Mouse (Mus musculus) monocyte, adult 5-6 weeks (primary cell): ENCODE measurements around the gene Ndufaf3. TPM values are rescaled to one million over a fixed set of nuclear protein-coding genes. Genes with fewer than 3 reads are reported as not detected.
"Not testable (repeated sequence)": the region's sequence is repeated elsewhere in the genome, so short reads cannot be mapped to it uniquely, and the experiment has no call there.

Experiments
- ATAC-seq: fragments of 153-309, 156-312 bp; replicated peaks from 2 replicates; pipeline ENCODE4 v1.8.0; 2017; ENCODE audit warnings: mild to moderate bottlenecking; ENCODE audit not compliant: low TSS enrichment, insufficient number of reproducible peaks, severe bottlenecking, poor library complexity, low FRiP score
- total RNA-seq: library from RNA; stranded (forward); fragments of 200-1000, 200-491, 200-594 nt; gene quantifications from 3 replicates; pipeline ENCODE4 v1.2.3, GENCODE M21; 2017

Gene Ndufaf3
- 8.3 to 13.4 TPM (median 8.5 TPM) in 3 replicates for total RNA-seq

DNA sequence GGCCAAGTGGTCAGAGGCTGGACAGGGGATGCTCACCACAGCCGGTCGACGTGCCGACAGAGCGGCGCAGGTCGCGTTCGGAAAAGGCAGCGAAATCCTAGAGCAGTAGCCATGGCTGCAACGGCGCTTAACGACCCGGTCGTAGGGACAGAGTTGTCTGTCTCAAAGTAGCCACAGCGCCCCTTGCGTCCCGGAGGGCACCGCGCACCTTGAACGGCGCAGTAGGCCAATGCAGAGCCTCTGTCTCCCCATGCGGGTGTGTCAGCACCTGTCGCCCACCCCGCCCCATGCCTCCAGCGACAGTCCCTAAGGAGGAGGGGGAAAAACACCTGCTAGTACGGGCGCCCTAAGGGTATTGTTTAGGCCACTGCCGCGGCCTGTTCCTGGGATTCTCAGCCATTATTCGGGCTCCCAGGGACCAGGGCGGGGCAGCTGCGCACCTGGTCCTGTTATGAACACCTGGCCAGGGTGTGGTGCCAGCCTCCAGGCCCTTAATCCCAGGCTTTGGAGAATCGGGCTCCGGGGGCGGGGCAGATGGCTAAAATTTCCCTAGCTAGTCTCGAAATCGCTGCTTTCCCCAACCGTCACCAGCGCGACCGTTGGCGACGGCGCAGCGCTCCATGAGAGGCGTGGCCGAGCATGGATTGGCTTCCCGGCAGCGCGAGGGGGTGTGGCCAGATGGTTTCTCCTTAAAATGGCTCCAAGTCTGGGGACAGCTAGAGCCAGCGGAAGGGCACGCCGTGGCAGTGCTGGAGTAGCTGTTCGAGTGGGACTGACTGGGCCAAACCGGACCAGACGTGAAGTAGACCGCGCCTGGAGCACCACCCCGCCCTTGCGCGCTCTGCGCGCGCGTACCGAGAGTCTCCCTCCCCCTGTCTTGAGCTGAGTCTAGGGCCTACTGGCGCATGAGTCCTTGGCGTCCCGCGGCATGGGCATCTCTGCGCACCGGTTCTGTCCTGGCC lies at the start of gene Ndufaf3:
Ndufaf3 (minus strand) TSS at position 620 of the 962 bp plus-strand sequence.
- ATAC-seq = peak; percentile 68

DNA sequence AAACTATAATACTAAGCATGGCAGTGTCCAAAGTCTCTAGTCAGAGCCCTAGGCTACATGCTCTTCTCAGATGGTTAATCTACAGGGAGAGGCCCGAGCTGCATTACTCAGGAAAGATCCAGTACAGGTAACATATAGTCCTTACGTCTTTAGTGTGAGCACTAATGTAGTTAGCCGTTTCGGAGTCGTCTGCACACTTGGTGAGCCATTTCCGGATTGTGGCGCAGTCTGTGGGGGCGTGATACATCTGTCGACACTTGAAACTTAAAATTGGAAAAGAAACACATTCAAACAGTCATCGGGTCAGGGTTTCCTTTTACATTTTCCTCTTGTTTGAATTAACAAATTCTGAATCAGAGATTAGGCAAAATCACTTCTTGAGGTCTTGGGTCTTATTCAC lies 44.3 kb upstream of the Ndufaf3 start:
- ATAC-seq = no peak

DNA sequence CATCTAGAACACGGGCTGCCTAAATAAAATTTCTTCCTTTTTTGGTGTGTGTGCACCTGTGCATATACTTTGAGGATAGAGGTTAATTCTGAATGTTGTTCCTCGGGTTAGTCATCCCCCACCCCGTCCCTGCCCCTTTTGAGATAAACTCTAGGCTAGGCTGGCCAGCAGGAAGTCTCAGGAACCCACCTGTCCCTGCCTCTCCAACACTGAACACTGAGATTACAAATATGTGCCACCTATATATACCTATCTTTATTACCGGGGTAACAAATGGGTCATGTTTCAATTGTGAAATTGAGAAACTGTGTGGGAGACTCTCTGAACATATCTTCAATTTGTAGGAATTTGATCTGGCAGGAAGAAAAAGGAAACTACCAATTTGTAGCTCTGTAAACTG lies 41.7 kb upstream of the Ndufaf3 start:
- ATAC-seq = no peak

DNA sequence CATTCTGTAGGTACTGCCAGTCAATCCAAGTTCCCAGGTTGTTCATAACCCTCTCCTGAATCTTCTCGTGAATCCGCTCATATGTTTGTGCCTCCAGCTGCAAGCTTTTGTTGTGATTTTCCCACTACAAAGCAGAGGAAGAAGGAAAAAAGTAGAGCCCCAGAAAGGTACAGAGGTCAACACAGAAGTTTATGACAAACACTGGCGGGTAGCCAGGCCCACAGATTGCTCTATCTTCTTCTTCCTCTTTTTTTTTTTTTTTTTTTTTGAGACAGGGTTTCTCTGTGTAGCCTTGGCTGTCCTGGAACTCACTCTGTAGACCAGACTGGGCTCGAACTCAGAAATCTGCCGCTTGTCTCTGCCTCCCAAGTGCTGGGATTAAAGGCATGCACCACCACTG lies 40.7 kb upstream of the Ndufaf3 start:
- not testable (repeated sequence) for ATAC-seq

DNA sequence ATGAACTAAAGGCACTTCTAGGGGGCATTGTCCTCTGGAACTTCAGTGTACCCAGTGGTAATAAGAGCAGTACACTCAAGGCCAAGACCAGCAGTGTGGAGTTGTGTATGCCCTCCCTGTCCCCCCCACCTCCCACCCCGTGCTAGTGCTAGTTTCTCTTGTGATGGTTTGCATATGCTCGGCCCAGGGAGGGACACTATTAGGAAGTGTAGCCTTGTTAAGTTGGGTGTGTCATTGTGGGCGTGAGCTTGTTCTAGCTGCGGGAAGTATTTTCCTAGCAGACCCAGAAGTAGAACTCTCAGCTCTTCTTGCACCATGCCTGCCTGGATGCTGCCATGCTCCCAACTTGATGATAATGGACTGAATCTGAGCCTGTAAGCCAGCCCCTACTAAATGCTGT lies 34.8 kb upstream of the Ndufaf3 start:
- ATAC-seq = no peak

DNA sequence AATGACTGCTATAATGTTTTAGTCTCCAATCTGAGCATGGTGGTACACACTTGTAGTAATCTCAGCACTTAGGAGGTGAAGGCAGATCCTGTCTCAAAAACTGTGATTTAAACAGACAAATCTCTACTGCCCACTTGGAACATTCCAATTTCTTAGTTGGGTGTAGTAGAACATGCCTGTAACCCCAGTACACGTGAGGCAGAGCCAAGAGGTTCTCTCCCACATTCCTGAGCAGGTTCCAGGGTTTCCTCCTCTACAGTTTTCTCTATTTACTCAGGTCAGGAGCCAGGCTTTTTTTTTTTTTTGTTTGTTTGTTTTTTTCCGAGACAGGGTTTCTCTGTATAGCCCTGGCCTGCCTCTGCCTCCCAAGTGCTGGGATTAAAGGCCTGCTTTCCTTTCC lies 32.8 kb upstream of the Ndufaf3 start:
- ATAC-seq = no peak

DNA sequence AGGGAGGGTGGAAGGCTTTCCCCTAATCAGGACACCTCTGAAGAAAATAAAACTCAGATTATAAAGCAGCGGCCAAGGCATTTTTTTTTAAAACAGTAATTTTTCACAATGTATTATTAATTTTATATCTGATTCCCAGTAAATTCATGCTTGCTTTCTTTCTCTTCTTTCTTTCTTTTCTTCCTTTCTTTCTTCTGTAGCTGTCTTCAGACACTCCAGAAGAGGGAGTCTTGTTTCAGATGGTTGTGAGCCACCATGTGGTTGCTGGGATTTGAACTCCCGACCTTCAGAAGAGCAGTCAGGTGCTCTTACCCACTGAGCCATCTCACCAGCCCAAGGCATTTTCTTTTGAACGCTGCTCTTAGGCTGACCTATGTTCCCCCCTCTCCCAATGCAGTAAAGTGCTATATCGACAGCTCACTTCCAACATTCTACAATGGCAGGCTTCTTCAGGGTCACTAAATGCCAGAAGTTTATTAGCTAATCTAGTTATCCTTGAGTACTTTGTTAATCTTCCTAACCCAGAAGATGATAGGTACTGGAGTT lies 31.9 kb upstream of the Ndufaf3 start:
- ATAC-seq = no peak

DNA sequence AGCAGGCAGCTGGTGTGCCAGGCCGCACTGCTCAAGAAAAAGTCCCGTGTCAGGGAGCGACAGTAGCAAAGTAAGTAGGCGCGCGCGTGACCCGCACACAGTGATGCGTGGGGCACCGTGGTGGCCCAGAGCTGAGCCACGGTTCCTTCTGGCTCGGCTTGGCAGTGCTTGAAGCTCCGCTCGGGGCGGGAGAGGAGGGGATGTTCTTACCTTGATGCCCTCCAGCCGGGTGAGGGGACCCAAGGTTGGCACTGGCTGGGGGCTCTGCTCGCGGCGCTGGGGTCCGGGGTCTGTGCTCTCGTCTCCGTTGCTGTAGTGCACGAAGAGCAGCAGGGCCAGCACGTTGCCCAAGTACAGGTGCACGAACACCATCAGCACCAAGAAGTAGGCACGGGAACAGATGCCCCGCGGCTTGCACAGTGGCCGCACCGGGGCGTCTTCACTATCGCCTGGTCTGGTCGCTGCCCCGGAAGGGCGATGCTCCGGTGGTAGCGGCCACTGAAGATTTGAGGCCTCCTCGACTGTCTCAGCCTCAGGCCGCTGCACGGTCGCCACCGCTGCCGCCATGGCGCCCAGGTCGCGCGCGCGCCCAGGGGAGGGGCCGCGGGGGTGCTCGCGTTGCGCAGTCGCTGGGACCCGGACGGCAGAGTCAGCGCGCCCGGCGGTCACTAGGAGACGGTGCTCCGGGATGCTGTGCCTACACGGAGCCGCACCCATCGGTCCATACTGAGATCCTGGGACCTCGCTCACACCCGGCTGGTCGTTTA lies 29.9 kb upstream of the Ndufaf3 start, which contains the start of gene P4htm:
P4htm (minus strand) TSS at position 670 of the 767 bp plus-strand sequence.
- peak; percentile 45 for ATAC-seq

DNA sequence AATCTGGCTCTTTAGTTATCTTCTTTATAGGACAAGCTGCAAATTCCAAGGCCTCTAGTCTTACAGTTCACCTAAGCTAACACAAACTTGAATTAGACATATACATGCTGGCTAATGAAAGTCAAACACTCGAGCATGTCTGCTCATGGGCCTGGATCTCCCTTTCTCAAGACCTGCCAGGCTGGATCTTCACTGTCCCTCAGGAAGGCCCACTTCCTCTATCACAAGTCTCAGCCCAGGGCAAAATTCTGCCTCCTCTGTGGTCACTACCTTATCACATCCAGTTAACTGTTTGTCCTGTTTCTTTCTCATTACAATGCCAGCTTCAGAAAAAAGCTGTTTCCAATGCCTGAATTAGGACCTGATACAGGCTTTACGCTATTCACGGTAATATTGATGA lies 27.1 kb upstream of the Ndufaf3 start:
- ATAC-seq = no peak

DNA sequence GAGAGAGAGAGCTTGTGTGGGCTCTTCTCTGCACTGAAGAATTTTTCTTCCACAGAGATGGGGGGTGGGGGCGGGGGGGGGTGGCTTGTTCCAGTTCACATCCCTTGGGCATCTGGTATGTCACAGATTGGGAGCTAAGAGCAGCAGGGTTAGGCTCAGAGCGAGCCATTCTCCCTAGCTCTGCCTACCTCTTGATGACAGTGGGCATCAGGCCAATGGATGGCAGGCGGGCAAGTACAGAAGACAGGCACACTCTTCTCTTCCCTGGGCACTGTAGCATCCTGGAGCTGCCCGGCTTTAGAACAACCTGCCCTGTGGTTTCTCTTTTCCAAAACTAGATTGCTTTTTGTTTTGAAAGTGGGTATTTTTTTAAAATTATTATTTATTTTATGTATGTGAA lies 24.2 kb upstream of the Ndufaf3 start:
- ATAC-seq = no peak

DNA sequence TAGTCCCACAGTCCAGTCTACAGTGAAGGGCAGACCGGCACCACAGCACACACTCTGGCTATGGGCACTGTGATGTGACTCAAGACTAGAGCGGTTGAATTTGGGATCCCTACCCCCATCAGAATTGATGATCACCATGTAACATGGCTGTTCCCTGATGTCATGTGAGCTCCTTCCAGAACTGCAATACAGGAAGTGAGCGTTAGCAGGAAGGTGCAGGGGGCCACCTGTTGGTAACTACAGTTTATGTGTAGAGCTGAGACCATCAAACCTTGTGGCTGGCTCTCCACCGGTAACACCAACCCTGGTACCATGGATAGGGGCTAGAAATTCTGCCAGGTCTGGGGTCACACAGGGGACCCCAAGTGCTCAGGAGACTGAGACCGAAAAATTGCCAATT lies 22.0 kb upstream of the Ndufaf3 start:
- ATAC-seq = no peak

DNA sequence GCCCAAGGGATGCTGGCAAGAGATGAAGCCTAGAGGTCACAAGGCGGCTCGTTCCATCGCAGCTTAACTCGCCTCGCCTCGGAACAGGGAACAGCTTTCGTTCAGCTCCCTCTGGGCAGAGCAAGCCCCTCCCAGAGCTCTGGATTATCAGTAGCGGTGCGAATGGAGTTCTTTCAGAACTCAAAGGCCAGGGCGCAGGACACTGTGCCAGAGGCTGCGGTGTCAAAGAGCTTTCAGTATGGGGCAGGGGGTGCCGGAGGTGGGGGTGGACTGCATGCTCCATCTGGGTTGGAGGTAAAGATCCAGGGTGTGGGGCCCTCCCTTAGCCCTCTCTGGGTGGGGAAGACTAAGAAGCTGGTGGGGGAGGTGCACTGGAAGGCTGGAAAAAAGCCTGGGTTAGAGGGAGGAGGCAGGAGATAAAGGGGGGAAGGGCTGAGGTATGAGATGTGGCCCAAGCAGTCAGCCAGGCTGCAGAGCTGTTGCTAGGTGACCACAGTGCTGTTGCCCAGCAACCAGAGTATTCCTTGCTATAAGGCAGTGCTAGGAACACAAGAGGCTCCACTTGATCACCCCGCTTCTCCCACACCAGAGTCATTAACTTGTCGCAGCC lies 20.4 kb upstream of the Ndufaf3 start:
- ATAC-seq = no peak

DNA sequence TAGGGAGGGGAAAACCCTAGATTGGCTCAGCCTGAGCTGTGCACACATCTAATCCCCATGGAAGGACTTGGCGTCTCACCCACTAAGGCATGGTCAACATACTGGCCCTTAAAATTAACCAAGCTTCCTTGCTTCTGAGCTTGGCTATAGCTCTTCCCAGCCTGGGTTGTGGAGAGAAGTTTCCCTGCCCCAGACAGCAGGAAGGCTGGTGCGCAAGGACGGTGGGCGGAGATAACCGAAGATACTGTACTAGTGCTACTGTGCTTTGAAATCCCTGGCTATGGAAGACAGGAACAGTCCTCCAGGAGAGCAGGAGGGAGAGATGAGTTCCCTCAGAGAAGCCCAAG lies 12.1 kb upstream of the Ndufaf3 start:
- ATAC-seq = no peak

DNA sequence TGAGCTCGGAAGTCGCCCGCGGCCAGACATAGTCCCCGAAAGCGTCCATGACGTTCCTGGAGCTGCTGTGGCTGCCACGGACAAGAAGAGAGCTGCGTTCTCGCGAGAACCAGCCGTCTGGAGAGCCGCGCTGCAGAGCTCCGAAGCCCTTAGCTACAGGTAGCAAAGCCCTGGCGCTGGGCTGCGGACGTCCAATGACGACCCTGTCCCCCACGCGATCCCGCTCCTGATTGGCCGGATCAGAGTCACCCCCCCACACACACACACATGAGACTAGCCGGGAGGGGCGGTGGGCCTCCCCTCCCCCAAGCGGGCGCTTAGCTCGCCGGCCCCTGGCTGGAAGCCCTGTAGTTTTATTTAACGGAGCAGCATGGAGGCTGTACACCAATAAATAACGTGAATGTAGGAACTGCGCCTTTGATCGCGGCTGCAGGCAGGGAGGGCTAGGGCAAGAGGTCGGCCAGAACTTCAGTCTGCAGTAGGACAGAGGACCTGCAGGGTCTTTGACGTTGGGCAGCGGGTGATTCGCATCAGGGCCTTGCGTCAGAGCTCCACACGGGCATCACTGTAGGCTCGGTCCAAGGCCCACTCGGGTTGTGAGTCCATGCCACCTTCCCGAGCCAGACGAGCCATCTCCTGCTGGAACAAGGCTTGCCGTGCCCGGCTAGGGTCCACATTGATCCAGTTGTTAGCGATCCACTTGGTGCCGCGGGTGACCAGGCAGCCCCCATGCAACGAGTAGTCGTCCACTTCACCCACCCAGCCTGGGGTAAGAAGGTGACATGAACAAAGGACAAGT lies 11.5 kb upstream of the Ndufaf3 start, which contains the start of gene Wdr6:
Wdr6 (minus strand) TSS at position 195 of the 799 bp plus-strand sequence.
- ATAC-seq = peak; percentile 59

DNA sequence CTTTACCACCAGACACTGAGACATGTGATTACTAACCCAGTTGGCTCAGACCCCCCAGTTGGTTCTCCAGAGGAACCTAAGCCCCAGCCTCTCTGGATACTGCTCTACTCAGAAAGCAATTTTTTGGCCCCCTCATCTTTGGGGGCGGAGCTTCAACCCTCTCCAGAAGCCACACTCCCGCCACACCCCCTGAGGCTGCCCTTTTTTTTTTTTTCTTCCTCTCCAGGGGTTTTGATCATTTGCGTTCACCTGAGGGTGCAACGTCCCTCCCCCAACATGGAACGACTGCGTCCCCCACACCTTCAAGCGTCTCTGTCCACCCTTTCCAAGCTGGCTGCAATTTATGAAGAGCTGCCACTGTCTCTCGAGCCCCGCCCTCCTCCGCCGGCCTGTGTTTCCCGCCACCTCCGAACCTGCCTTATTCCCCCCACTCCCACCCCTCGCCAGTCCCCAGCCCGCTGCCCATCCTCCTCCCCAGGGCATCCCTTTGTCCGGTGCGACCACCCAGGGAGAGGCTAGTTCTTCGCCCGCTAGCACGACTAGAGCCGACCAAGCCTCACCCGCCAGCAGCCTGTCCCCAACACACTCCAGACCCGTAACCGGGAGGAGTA lies 10.8 kb upstream of the Ndufaf3 start:
- ATAC-seq = no peak

DNA sequence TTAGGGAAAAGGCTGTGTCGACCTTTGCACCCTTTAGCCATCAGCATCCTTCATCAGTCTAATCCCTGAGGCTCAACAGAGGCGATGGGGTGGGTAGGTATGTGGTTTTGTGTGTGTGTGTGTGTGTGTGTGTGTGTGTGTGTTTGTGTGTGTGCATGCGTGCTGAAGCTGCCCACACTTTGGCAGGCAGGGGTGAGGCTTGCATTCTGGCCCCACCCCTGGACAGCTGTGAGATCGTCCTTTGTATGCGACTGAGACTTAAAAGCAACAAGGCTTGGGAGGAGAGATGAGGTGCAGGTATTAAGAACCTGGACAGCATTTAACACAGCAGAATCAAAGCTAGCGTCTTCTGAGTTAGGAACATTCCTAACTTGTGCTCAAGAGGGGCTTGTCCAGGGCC lies 9.8 kb upstream of the Ndufaf3 start:
- no peak for ATAC-seq

DNA sequence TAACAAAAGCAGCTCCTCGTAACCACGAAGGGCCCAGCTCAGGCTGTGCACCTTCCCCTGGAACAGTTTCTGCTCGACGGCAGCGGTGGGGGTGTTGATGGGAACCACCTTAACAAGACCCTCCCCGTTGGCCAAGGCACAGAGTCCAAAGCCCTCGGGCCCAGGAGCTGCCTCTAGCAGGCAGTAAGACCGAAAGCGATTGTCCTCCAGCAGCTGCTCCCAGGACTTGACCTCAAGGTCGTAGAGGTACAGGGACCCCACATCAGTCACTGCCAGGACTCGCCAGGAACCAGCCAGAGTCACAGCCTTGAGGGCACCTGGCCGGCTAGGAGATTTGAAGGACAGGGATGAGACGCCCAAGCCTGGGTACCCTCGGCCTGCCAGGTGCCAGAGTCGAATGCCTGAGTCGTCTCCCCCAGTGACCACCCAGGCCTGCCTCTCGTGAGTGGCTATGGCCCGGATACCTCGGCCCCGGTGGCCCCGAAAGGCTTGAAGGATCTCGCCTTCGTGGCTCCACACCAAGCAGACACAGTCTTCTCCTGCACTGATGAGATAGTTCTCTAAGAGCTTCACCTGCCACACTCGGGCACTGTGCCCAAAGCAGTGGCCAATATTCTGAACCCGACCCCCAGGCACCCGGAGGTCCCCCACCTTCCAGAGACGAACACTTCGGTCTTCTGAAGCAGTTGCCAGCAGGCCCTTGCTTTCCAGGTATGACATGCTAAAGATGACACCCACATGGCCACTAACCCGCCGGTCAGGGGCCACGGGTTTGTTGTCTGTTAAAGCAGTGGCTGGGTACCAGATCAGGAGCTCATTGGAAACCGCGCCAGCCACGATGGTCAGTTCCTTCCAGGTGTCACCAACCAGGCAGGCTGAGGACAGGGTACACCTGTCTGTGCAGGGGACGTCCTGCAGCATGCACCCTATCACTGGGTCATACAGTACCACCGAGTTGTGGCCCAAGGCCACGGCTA lies 8.4 kb upstream of the Ndufaf3 start:
- no peak for ATAC-seq
